Mouse (Mus musculus) stomach, embryonic 14.5 days (tissue): Measurements from ENCODE around the gene Sema6c. TPM values are rescaled to one million over a fixed set of nuclear protein-coding genes. Genes with fewer than 3 reads are reported as not detected.

Experiments
- ATAC-seq: fragments of 200-750 bp; cut with Nextera tagmentation; 2 replicates; pipeline ENCODE4 v1.8.0; 2017; ENCODE audit warnings: low read depth, moderate TSS enrichment; ENCODE audit not compliant: insufficient number of reproducible peaks, insufficient read depth, low FRiP score
- H3K27ac ChIP-seq: fragments of 300-500 bp; sonication (generic); 2 replicates; pipeline ENCODE4 v1.5.1; 2014; ENCODE audit warnings: mild to moderate bottlenecking, low read length, moderate library complexity, mixed read lengths
- H3K27me3 ChIP-seq: fragments of 300-500 bp; sonication (generic); 2 replicates; pipeline ENCODE4 v1.6.1; 2014; ENCODE audit warnings: low read length, control low read depth, mixed read lengths; ENCODE audit not compliant: control insufficient read depth, insufficient read depth
- H3K36me3 ChIP-seq: fragments of 300-500 bp; sonication (generic); 2 replicates; pipeline ENCODE4 v1.6.1; 2014; ENCODE audit warnings: mild to moderate bottlenecking, control low read depth, low read length, moderate library complexity, mixed read lengths; ENCODE audit not compliant: control insufficient read depth, insufficient read depth
- H3K4me1 ChIP-seq: fragments of 300-500 bp; sonication (generic); 2 replicates; pipeline ENCODE4 v1.6.1; 2014; ENCODE audit warnings: low read length, control low read depth, mixed read lengths; ENCODE audit not compliant: control insufficient read depth, insufficient read depth
- H3K4me2 ChIP-seq: fragments of 300-500 bp; sonication (generic); replicated peaks from 2 replicates; pipeline ENCODE4 v1.6.1; 2014; ENCODE audit warnings: low read depth, low read length, control low read depth
- H3K4me3 ChIP-seq: fragments of 300-500 bp; sonication (generic); 2 replicates; pipeline ENCODE4 v1.5.1; 2014; ENCODE audit warnings: low read depth, low read length, control low read depth
- H3K9ac ChIP-seq: fragments of 300-500 bp; sonication (generic); replicated peaks from 2 replicates; pipeline ENCODE4 v1.6.1; 2014; ENCODE audit warnings: low read depth, mild to moderate bottlenecking, control low read depth, low read length, moderate library complexity, mixed read lengths
- H3K9me3 ChIP-seq: fragments of 300-500 bp; sonication (generic); 2 replicates; pipeline ENCODE4 v1.6.1; 2016; ENCODE audit warnings: low read depth, low read length, control low read depth; ENCODE audit not compliant: control insufficient read depth
- WGBS: fragments of 180-500 bp; shearing (Covaris S2); extraction: QIAGEN DNeasy Blood & Tissue Kit; methylation state at CpG from one replicate; pipeline ENCODE4 v1.1.7; 2014; 5-methylcytosine and 5-hydroxymethylcytosine counted together
- polyA plus RNA-seq: library from polyadenylated mRNA; unstranded; fragments of >200 nt; fragmentation: Nextera tagmentation; extraction: Ambion mirVana; gene quantifications from 2 replicates; pipeline ENCODE4 v1.2.1, GENCODE M21; 2014

Sema6c gene
- polyA plus RNA-seq, 1 experiment from 2014 or later: 5.8 TPM

- Histone ChIP-seq H3K4me2 (no peak overlapping the region), H3K27me3 (no peaks in the 10 kb centered on the region), H3K9ac (no peak overlapping the region), H3K9me3 (no peaks in the 10 kb centered on the region), H3K4me3 (no peak overlapping the region), H3K27ac (no peak overlapping the region), H3K36me3 (peaks cover 19% of the 10 kb centered on the region; the same call in 1 of the 2 replicates), H3K4me1 (no peaks in the 10 kb centered on the region)
- no peak for ATAC-seq
- 53% methylated on average over 1 of the region's 1 CpGs for WGBS
Observed at GRCm38 (mm10) chr3:95181841-95182240, 21.6 kb downstream of the Sema6c start.

- Histone ChIP-seq H3K4me2 (no peak overlapping the region), H3K9me3 (no peaks in the 10 kb centered on the region), H3K27ac (no peak overlapping the region), H3K27me3 (no peaks in the 10 kb centered on the region), H3K4me1 (no peaks in the 10 kb centered on the region), H3K36me3 (peaks cover 42% of the 10 kb centered on the region), H3K9ac (no peak overlapping the region), H3K4me3 (no peak overlapping the region)
- ATAC-seq: no peak
- WGBS: 89% methylated on average over 9 of the region's 9 CpGs
Observed at GRCm38 (mm10) chr3:95184796-95185577, 24.7 kb downstream of the Sema6c start.

- Histone ChIP-seq H3K9ac (no peak overlapping the region), H3K4me1 (no peaks in the 10 kb centered on the region), H3K27me3 (no peaks in the 10 kb centered on the region), H3K9me3 (no peaks in the 10 kb centered on the region), H3K36me3 (peaks cover 47% of the 10 kb centered on the region), H3K4me2 (no peak overlapping the region), H3K4me3 (no peak overlapping the region), H3K27ac (no peak overlapping the region)
- ATAC-seq: no peak
- WGBS: 84% methylated on average over 2 of the region's 2 CpGs
Observed at GRCm38 (mm10) chr3:95186100-95186499, 25.8 kb downstream of the Sema6c start.

GRCm38 (mm10) chr3:95186888-95187287 lies 26.6 kb downstream of the Sema6c start:
- peaks cover 49% of the 10 kb centered on the region for H3K36me3 ChIP-seq
- WGBS: 87% methylated on average over 6 of the region's 6 CpGs
- no peak for ATAC-seq

GRCm38 (mm10) chr3:95194721-95195135 lies 34.5 kb downstream of the Sema6c start:
- H3K36me3 ChIP-seq: peaks cover 54% of the 10 kb centered on the region
- WGBS: 73% methylated on average over 6 of the region's 6 CpGs

More at GRCm38 (mm10) chr3:95186888-95187287, 26.6 kb downstream of the Sema6c start:
- H3K4me3 ChIP-seq: no peak overlapping the region
- no peak overlapping the region for H3K4me2 ChIP-seq
- H3K9ac ChIP-seq: no peak overlapping the region
- H3K27me3 ChIP-seq: no peaks in the 10 kb centered on the region
- no peak overlapping the region for H3K27ac ChIP-seq
- H3K9me3 ChIP-seq: no peaks in the 10 kb centered on the region
- no peaks in the 10 kb centered on the region for H3K4me1 ChIP-seq

GRCm38 (mm10) chr3:95195772-95196171 lies 35.5 kb downstream of the Sema6c start:
- H3K4me2 ChIP-seq: no peak overlapping the region
- no peak overlapping the region for H3K9ac ChIP-seq
- H3K4me3 ChIP-seq: no peak overlapping the region
- no peak for ATAC-seq
- no peak overlapping the region for H3K27ac ChIP-seq
- peaks cover 56% of the 10 kb centered on the region for H3K36me3 ChIP-seq
- H3K27me3 ChIP-seq: no peaks in the 10 kb centered on the region
- H3K9me3 ChIP-seq: no peaks in the 10 kb centered on the region
- H3K4me1 ChIP-seq: no peaks in the 10 kb centered on the region
- WGBS: 81% methylated on average over 2 of the region's 2 CpGs

More at GRCm38 (mm10) chr3:95194721-95195135, 34.5 kb downstream of the Sema6c start:
- no peak overlapping the region for H3K4me3 ChIP-seq
- no peaks in the 10 kb centered on the region for H3K27me3 ChIP-seq
- no peak for ATAC-seq
- no peak overlapping the region for H3K4me2 ChIP-seq
- H3K9me3 ChIP-seq: no peaks in the 10 kb centered on the region
- H3K9ac ChIP-seq: no peak overlapping the region
- H3K27ac ChIP-seq: no peak overlapping the region
- no peaks in the 10 kb centered on the region for H3K4me1 ChIP-seq

- H3K27me3 ChIP-seq: no peaks in the 10 kb centered on the region
- H3K4me1 ChIP-seq: no peaks in the 10 kb centered on the region
- H3K9me3 ChIP-seq: no peaks in the 10 kb centered on the region
- H3K4me2 ChIP-seq: no peak overlapping the region
- H3K4me3 ChIP-seq: no peak overlapping the region
- ATAC-seq: no peak
- 76% methylated on average over 1 of the region's 1 CpGs for WGBS
- H3K27ac ChIP-seq: no peak overlapping the region
- H3K9ac ChIP-seq: no peak overlapping the region
- H3K36me3 ChIP-seq: peaks cover 69% of the 10 kb centered on the region
Observed at GRCm38 (mm10) chr3:95199101-95199500, 38.8 kb downstream of the Sema6c start.

- Histone ChIP-seq H3K36me3 (peaks cover 72% of the 10 kb centered on the region), H3K27ac (no peak overlapping the region), H3K4me1 (no peaks in the 10 kb centered on the region), H3K9me3 (no peaks in the 10 kb centered on the region), H3K9ac (no peak overlapping the region), H3K27me3 (no peaks in the 10 kb centered on the region), H3K4me3 (no peak overlapping the region), H3K4me2 (no peak overlapping the region)
- 89% methylated on average over 7 of the region's 7 CpGs for WGBS
- ATAC-seq: no peak
Observed at GRCm38 (mm10) chr3:95200132-95200531, 39.9 kb downstream of the Sema6c start.

GRCm38 (mm10) chr3:95200562-95200961 lies 40.3 kb downstream of the Sema6c start:
- H3K27ac ChIP-seq: no peak overlapping the region
- no peak overlapping the region for H3K4me2 ChIP-seq
- ATAC-seq: no peak
- H3K4me1 ChIP-seq: no peaks in the 10 kb centered on the region
- no peaks in the 10 kb centered on the region for H3K27me3 ChIP-seq
- H3K36me3 ChIP-seq: peaks cover 73% of the 10 kb centered on the region
- WGBS: 78% methylated on average over 2 of the region's 2 CpGs
- H3K9ac ChIP-seq: no peak overlapping the region
- no peaks in the 10 kb centered on the region for H3K9me3 ChIP-seq
- no peak overlapping the region for H3K4me3 ChIP-seq
